Mouse (Mus musculus): ENCODE data around the gene Fgfr2.

Fgfr2 gene

GRCm38 (mm10) chr7:132306671-132307412, 816.3 kb downstream of the Fgfr2 start:
- no peak for DNase-seq (ENCODE audit: low read depth, low spot score)

GRCm38 (mm10) chr7:132305492-132306375, 817.4 kb downstream of the Fgfr2 start:
- DNase-seq (ENCODE audit: low read depth, low spot score) = no peak

- DNase-seq (ENCODE audit: low read depth, low spot score) = no peak
Observed at GRCm38 (mm10) chr7:132304424-132305085, 818.6 kb downstream of the Fgfr2 start.

- DNase-seq (ENCODE audit: low read depth, low spot score) = no peak
Observed at GRCm38 (mm10) chr7:132303988-132304387, 819.2 kb downstream of the Fgfr2 start.

GRCm38 (mm10) chr7:132302508-132303241, 820.5 kb downstream of the Fgfr2 start:
- DNase-seq (ENCODE audit: low read depth, low spot score) = no peak

GRCm38 (mm10) chr7:132299661-132300210, 823.4 kb downstream of the Fgfr2 start:
- no peak for DNase-seq (ENCODE audit: low read depth, low spot score)

GRCm38 (mm10) chr7:132298412-132298990, 824.6 kb downstream of the Fgfr2 start:
- DNase-seq (ENCODE audit: low read depth, low spot score) = no peak

GRCm38 (mm10) chr7:132296661-132297443, 826.3 kb downstream of the Fgfr2 start:
- no peak for DNase-seq (ENCODE audit: low read depth, low spot score)

- DNase-seq (ENCODE audit: low read depth, low spot score) = no peak
Observed at GRCm38 (mm10) chr7:132296132-132296531, 827.0 kb downstream of the Fgfr2 start.

GRCm38 (mm10) chr7:132287340-132287664, 835.8 kb downstream of the Fgfr2 start:
- DNase-seq (ENCODE audit: low read depth, low spot score) = no peak

- DNase-seq (ENCODE audit: low read depth, low spot score) = no peak
Observed at GRCm38 (mm10) chr7:132286630-132287339, 836.4 kb downstream of the Fgfr2 start.

GRCm38 (mm10) chr7:132284795-132285194, 838.4 kb downstream of the Fgfr2 start:
- no peak for DNase-seq (ENCODE audit: low read depth, low spot score)

- DNase-seq (ENCODE audit: low read depth, low spot score) = no peak
Observed at GRCm38 (mm10) chr7:132284048-132284737, 839.0 kb downstream of the Fgfr2 start.

GRCm38 (mm10) chr7:132282576-132282975, 840.6 kb downstream of the Fgfr2 start:
- DNase-seq (ENCODE audit: low read depth, low spot score) = no peak

- DNase-seq (ENCODE audit: low read depth, low spot score) = no peak
Observed at GRCm38 (mm10) chr7:132282161-132282560, 841.0 kb downstream of the Fgfr2 start.

GRCm38 (mm10) chr7:132281753-132282152, 841.4 kb downstream of the Fgfr2 start:
- DNase-seq (ENCODE audit: low read depth, low spot score) = no peak

GRCm38 (mm10) chr7:132278658-132279057, 844.5 kb downstream of the Fgfr2 start:
- DNase-seq (ENCODE audit: low read depth, low spot score) = no peak

- DNase-seq (ENCODE audit: low read depth, low spot score) = no peak
Observed at GRCm38 (mm10) chr7:132276287-132276686, 846.9 kb downstream of the Fgfr2 start.
